Mouse (Mus musculus) lung, adult 18-20 months (tissue): ENCODE results near the gene Itgb3bp.

Experiments
- DNase-seq, 2 experiments: peaks; one replicate each; pipeline ENCODE4 v3.0.0; 2022; ENCODE audit warnings: mixed read lengths in 2 of 2

Itgb3bp gene

DNA sequence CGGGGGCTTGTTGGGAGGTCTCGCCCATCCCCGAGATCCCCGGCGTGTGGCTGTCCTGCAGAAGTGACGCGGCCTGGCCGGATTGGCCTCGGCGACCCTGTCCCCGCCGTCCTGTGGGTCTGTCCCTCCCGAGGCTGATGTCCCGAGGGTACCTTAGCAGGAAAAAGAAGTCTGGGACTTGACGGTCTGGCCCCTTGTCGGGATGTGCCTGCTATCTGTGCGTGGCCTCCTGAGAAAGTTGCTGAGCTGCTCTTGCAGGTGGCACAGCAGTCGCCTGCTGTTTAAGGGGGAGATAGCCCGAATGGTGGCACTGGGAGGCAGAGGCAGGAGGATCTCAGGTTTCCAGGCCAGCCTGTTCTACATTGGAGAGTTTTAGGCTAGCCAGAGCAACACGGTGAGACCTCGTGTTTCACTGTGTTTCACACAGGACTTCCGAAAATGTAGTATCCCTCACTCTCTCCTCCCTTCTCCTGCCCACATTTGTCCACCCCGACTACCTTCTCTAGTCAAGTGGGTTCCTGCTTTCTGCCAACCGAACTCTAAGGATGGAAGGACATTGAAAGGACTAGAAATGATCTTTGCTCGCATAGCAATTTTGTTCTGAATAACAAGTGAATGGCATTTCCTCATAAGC, 213.7 kb downstream of the Itgb3bp start:
- DNase-seq, result no peak
